Mouse (Mus musculus) kidney, embryonic 14.5 days (tissue): ENCODE results near the gene Fastkd5. TPM values are rescaled to one million over a fixed set of nuclear protein-coding genes. Genes with fewer than 3 reads are reported as not detected.

Experiments used
- ATAC-seq: fragments of 200-750 bp; cut with Nextera tagmentation; 2 replicates; pipeline ENCODE4 v1.8.0; 2017; ENCODE audit warnings: moderate number of reproducible peaks, mild to moderate bottlenecking, moderate TSS enrichment, moderate library complexity; ENCODE audit not compliant: low FRiP score, low TSS enrichment
- H3K27ac ChIP-seq: fragments of 300-500 bp; sonication (generic); 2 replicates; pipeline ENCODE4 v1.5.1; 2014; ENCODE audit warnings: low read depth, mild to moderate bottlenecking, low read length, moderate library complexity, mixed read lengths
- H3K27me3 ChIP-seq: fragments of 300-500 bp; sonication (generic); 2 replicates; pipeline ENCODE4 v1.6.1; 2014; ENCODE audit warnings: mild to moderate bottlenecking, low read length; ENCODE audit not compliant: control insufficient read depth, insufficient read depth
- H3K36me3 ChIP-seq: fragments of 300-500 bp; sonication (generic); 2 replicates; pipeline ENCODE4 v1.6.1; 2014; ENCODE audit warnings: low read length, mixed read lengths; ENCODE audit not compliant: control insufficient read depth, insufficient read depth
- H3K4me1 ChIP-seq: fragments of 300-500 bp; sonication (generic); 2 replicates; pipeline ENCODE4 v1.6.1; 2014; ENCODE audit warnings: low read length, mixed read lengths; ENCODE audit not compliant: control insufficient read depth, insufficient read depth
- H3K4me2 ChIP-seq: fragments of 300-500 bp; sonication (generic); replicated peaks from 2 replicates; pipeline ENCODE4 v1.6.1; 2014; ENCODE audit warnings: low read depth, mild to moderate bottlenecking, low read length
- H3K4me3 ChIP-seq: fragments of 300-500 bp; sonication (generic); 2 replicates; pipeline ENCODE4 v1.5.1; 2014; ENCODE audit warnings: mild to moderate bottlenecking, low read length
- H3K9ac ChIP-seq: fragments of 300-500 bp; sonication (generic); 2 replicates; pipeline ENCODE4 v1.6.1; 2014; ENCODE audit warnings: low read depth, mild to moderate bottlenecking, low read length, moderate library complexity
- H3K9me3 ChIP-seq: fragments of 300-500 bp; sonication (generic); 2 replicates; pipeline ENCODE4 v1.6.1; 2016; ENCODE audit warnings: low read length; ENCODE audit not compliant: control insufficient read depth
- WGBS: fragments of 180-500 bp; shearing (Covaris S2); extraction: QIAGEN DNeasy Blood & Tissue Kit; methylation state at CpG from one replicate; pipeline ENCODE4 v1.1.7; 2014; 5-methylcytosine and 5-hydroxymethylcytosine counted together
- polyA plus RNA-seq: library from polyadenylated mRNA; unstranded; fragments of >200 nt; fragmentation: Nextera tagmentation; extraction: Ambion mirVana; gene quantifications from 2 replicates; pipeline ENCODE4 v1.2.1, GENCODE M21; 2014

Gene Fastkd5
- polyA plus RNA-seq, 1 experiment from 2014 or later: 22.5 TPM

DNA sequence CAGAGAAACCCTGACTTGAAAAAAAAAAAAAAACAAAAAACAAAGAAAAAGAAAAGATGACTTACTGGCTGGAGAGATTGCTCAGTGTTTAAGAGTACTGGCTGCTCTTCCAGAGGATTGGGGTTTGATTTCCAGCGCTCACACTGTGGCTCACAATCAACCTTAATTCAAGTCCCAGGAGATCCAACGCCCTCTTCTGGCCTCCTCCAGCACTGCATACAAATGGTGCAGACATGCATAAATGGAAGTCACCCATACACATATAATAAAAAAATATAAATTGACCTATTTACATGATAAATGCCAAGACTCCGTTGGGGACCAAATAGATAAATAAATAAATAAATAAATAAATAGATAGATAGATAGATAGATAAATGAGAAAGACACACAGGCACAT lies 1.4 kb downstream of the Fastkd5 start:
- Histone ChIP-seq H3K9me3 (no peaks in the 10 kb centered on the region), H3K4me2 (peak overlapping the region; percentile 51), H3K36me3 (peaks cover 32% of the 10 kb centered on the region; the same call in 1 of the 2 replicates), H3K9ac (no peak overlapping the region), H3K27ac (no peak overlapping the region), H3K27me3 (no peaks in the 10 kb centered on the region; the same call in 1 of the 2 replicates), H3K4me3 (peak overlapping the region; percentile 94; the same call in 1 of the 2 replicates), H3K4me1 (peaks cover 8% of the 10 kb centered on the region; the same call in 1 of the 2 replicates)
- no peak for ATAC-seq
- WGBS: 68% methylated on average over 3 of the region's 3 CpGs

DNA sequence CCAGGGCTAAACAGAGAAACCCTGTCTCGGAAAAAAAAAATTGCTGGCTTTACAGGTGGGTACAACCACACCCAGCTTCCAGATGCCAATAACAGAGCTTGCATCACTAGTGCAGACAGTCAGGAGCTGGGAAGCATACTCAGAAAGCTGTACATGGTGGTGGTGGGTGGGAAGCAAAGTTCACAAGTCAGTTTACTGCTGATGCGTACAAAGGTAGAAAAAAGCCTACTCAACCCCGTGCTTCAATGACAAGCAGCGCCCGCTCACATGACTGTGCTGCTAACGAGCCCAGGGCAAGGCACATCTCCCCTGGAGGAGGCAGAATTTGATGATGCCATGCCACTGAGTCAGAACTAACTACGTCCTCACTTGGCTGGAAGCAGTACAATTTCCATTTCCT lies 10.9 kb downstream of the Fastkd5 start:
- no peak overlapping the region for H3K4me2 ChIP-seq
- no peak for ATAC-seq
- no peak overlapping the region for H3K4me3 ChIP-seq
- 95% methylated on average over 7 of the region's 7 CpGs for WGBS
- H3K9me3 ChIP-seq: no peaks in the 10 kb centered on the region
- no peak overlapping the region for H3K27ac ChIP-seq
- H3K9ac ChIP-seq: no peak overlapping the region
- H3K4me1 ChIP-seq: no peaks in the 10 kb centered on the region
- H3K36me3 ChIP-seq: peaks cover 39% of the 10 kb centered on the region
- no peaks in the 10 kb centered on the region for H3K27me3 ChIP-seq

DNA sequence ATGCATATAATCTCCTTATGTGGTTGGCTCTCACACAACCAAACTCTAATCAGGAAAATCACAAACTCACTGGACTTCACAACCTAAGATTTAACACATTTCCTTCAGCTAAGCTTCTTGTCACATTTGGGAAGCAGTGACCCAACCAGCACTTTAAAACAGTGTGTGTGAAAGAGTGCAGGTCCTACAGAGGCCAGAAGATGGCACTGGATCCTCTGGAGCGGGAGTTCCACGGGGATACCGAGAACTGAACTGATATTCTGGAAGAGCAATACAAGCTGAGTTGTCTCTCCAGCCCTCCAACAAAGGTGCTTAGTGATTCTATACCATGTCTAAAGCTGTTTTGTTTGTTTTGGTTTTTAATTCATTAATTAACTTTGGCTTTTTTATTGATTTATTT lies 16.7 kb downstream of the Fastkd5 start:
- Histone ChIP-seq H3K27ac (no peak overlapping the region), H3K4me3 (no peak overlapping the region), H3K4me2 (no peak overlapping the region), H3K9me3 (no peaks in the 10 kb centered on the region), H3K4me1 (no peaks in the 10 kb centered on the region), H3K36me3 (peaks cover 40% of the 10 kb centered on the region), H3K27me3 (no peaks in the 10 kb centered on the region), H3K9ac (no peak overlapping the region)
- WGBS: 78% methylated on average over 3 of the region's 3 CpGs
- no peak for ATAC-seq

DNA sequence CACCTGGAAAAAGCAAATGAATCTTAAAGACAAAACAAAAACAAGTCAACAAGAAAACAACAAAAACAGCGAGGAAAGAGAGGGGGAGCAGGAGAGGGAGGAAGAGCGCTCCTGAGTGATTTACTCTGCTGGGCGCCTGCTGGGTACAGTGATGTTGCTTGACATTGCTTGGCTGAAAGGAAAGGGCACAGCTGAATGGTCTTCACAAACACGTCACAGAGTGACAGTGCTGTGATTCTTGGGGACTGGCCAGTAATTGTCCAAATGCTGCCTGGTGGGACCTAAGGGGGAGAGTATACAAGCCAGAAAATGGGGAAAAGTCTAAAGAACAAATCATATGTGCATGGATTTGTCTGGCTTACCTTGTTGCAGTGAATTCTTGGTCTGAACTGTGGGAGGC lies 27.6 kb downstream of the Fastkd5 start:
- Histone ChIP-seq H3K4me3 (no peak overlapping the region), H3K36me3 (peaks cover 53% of the 10 kb centered on the region), H3K9me3 (no peaks in the 10 kb centered on the region), H3K4me2 (no peak overlapping the region), H3K4me1 (no peaks in the 10 kb centered on the region), H3K9ac (no peak overlapping the region), H3K27ac (no peak overlapping the region), H3K27me3 (no peaks in the 10 kb centered on the region)
- ATAC-seq: no peak
- 84% methylated on average over 4 of the region's 4 CpGs for WGBS

DNA sequence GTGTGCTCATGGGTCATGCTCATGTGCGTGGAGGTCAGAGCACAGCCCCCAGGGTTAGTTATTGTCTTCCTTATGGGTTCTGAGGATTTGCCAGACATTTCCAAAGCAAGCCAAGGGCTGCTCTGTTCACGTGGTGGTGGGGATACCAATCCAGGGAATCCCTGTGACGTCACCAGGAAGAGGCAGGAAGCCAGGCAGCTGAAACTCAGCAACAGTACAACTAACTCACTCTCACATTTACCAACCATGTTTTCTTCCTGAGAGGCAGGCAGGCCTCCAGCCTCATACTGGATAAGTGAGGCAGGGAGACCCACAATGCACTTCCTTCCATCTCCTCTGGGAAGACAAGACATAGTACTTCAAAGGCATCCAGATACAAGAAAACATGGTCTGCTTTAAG lies 31.4 kb downstream of the Fastkd5 start:
- WGBS: 83% methylated on average over 3 of the region's 3 CpGs

DNA sequence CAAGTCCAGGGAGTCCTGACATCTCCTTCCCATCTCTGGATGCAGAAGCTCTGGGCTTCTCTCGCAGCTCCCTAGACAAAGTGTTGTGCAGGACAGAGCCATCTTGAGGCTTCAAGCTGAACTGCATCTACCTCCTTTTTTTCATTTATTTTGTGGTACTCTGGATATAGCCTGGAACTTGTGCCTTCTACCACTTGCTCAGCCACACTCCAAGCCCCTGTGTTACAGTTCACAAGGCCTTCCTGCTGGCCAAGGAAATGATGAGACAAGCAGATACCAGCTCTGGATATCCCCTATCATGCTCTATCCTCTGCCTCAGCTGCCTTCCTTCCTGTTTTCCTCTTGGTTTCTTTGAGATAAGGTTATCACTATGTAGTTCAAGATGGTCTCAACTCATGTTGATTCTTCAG lies 32.2 kb downstream of the Fastkd5 start:
- H3K4me3 ChIP-seq: no peak overlapping the region
- no peaks in the 10 kb centered on the region for H3K27me3 ChIP-seq
- 21% methylated on average over 1 of the region's 1 CpGs for WGBS
- H3K9ac ChIP-seq: no peak overlapping the region
- no peak overlapping the region for H3K4me2 ChIP-seq
- no peaks in the 10 kb centered on the region for H3K9me3 ChIP-seq
- no peaks in the 10 kb centered on the region for H3K4me1 ChIP-seq
- H3K27ac ChIP-seq: no peak overlapping the region
- H3K36me3 ChIP-seq: peaks cover 59% of the 10 kb centered on the region
- ATAC-seq: no peak

More for the DNA sequence above, 31.4 kb downstream of the Fastkd5 start:
- no peaks in the 10 kb centered on the region for H3K9me3 ChIP-seq
- no peaks in the 10 kb centered on the region for H3K27me3 ChIP-seq
- peaks cover 66% of the 10 kb centered on the region for H3K36me3 ChIP-seq
- no peak overlapping the region for H3K4me2 ChIP-seq
- no peaks in the 10 kb centered on the region for H3K4me1 ChIP-seq
- H3K9ac ChIP-seq: no peak overlapping the region
- no peak overlapping the region for H3K4me3 ChIP-seq
- H3K27ac ChIP-seq: no peak overlapping the region
- no peak for ATAC-seq

DNA sequence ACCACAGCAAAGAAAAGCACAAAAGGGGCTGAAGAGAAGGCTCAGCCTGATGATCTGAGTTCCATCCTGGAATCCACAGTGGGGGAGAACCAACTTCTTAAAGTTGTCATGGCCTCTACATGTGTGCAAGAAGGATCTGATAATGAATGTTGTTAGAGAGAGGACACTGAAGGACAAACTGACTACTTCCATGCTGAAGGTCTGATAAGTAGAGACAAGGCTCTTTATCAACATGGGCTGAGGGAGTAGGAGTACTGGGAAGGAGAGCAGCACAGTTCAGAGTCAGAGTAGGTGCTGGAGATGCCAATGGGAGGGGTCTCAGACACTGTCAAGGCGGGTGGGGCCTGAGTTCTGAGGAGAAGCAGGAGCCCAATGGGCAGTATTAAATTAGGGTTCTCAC lies 34.2 kb downstream of the Fastkd5 start:
- no peak overlapping the region for H3K4me3 ChIP-seq
- H3K4me1 ChIP-seq: no peaks in the 10 kb centered on the region
- no peak overlapping the region for H3K27ac ChIP-seq
- peaks cover 59% of the 10 kb centered on the region for H3K36me3 ChIP-seq
- WGBS: 86% methylated on average over 1 of the region's 1 CpGs
- no peak overlapping the region for H3K4me2 ChIP-seq
- no peaks in the 10 kb centered on the region for H3K27me3 ChIP-seq
- no peaks in the 10 kb centered on the region for H3K9me3 ChIP-seq
- no peak overlapping the region for H3K9ac ChIP-seq
- no peak for ATAC-seq

DNA sequence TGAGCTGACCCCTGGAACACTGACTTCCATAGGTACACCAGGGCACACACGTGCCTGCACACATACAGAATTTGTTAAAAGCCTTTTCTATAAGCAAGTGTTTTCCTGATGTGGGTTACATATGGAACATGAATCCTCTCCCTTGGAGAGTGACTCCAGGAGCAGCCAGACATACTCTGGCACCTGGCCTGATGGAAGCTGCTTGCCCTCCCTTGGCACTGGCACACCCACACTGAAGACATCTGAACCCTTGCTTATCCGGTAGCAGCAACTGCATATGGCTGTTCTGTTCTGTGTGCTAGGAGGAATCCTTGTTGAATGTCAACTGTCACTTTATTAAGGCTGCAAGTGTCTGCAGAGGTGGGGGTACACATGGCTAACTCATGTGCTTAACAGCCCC lies 38.8 kb downstream of the Fastkd5 start:
- Histone ChIP-seq H3K27ac (no peak overlapping the region), H3K4me2 (no peak overlapping the region), H3K27me3 (no peaks in the 10 kb centered on the region), H3K9ac (no peak overlapping the region), H3K36me3 (peaks cover 30% of the 10 kb centered on the region), H3K4me1 (no peaks in the 10 kb centered on the region), H3K4me3 (no peak overlapping the region), H3K9me3 (no peaks in the 10 kb centered on the region)
- no peak for ATAC-seq
- WGBS: 90% methylated on average over 2 of the region's 2 CpGs

DNA sequence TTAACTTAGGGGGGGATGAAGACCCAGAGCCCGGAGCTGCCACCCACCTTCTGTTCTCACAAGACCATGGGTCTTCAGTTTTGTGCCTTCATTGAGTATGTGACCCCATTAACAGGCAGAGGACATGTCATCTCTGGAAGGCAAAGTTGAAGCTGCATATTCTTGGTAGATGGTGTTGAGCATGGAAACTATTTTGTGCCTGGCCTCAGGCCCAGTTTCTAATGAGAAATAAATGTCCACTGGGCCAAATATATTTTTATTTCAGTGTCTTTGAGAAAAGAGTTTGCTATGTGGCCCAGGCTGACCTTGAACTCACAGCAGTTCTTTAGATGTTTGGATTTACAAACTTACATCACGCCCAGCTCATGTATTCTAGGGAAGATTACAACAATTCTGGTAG lies 40.1 kb downstream of the Fastkd5 start:
- Histone ChIP-seq H3K9ac (no peak overlapping the region), H3K36me3 (peaks cover 20% of the 10 kb centered on the region), H3K4me1 (no peaks in the 10 kb centered on the region), H3K9me3 (no peaks in the 10 kb centered on the region), H3K27me3 (no peaks in the 10 kb centered on the region), H3K4me3 (no peak overlapping the region), H3K4me2 (no peak overlapping the region), H3K27ac (no peak overlapping the region)
- WGBS: 91% methylated on average over 2 of the region's 2 CpGs
- no peak for ATAC-seq
